Mouse (Mus musculus): ENCODE measurements around the gene Npvf. TPM values are rescaled to one million over a fixed set of nuclear protein-coding genes. Genes with fewer than 3 reads are reported as not detected.

Gene Npvf
- polyA plus RNA-seq, 1 experiment from 2014 or later, result not detected

Other genes starting within 250 kb of the Npvf start
- gene Osbpl3, start 198.2 kb downstream of the Npvf start, polyA plus RNA-seq (2015; fragmentation: Nextera tagmentation; extraction: Ambion mirVana), result 6.4 and 6.6 TPM in 2 replicates
- gene Cycs, start 87.9 kb downstream of the Npvf start, polyA plus RNA-seq (2015; fragmentation: Nextera tagmentation; extraction: Ambion mirVana), result 50.9 and 53.7 TPM in 2 replicates
- 0.40 and 0.64 TPM in 2 replicates for gene 4921507P07Rik, start 57.8 kb downstream of the Npvf start, polyA plus RNA-seq (2015; fragmentation: Nextera tagmentation; extraction: Ambion mirVana)

Data from lung, embryonic 16.5 days (tissue).